Mouse (Mus musculus) neural tube, embryonic 14.5 days (tissue): ENCODE data around the gene Vmn1r20. TPM values are rescaled to one million over a fixed set of nuclear protein-coding genes. Genes with fewer than 3 reads are reported as not detected.
"Not testable (repeated sequence)": the region's sequence is repeated elsewhere in the genome, so short reads cannot be mapped to it uniquely, and the experiment has no call there.

ENCODE experiments used
- ATAC-seq: fragments of 200-750 bp; cut with Nextera tagmentation; 2 replicates; pipeline ENCODE4 v1.8.0; 2017; ENCODE audit warnings: low read depth, mild to moderate bottlenecking, moderate TSS enrichment, moderate library complexity
- H3K27ac ChIP-seq: fragments of 300-500 bp; sonication (generic); 2 replicates; pipeline ENCODE4 v1.5.1; 2014; ENCODE audit warnings: low read depth, mild to moderate bottlenecking, control low read depth, low read length, moderate library complexity, mixed read lengths
- H3K27me3 ChIP-seq: fragments of 300-500 bp; sonication (generic); 2 replicates; pipeline ENCODE4 v1.6.1; 2014; ENCODE audit warnings: low read length; ENCODE audit not compliant: control insufficient read depth, insufficient read depth
- H3K36me3 ChIP-seq: fragments of 300-500 bp; sonication (generic); 2 replicates; pipeline ENCODE4 v1.6.1; 2014; ENCODE audit warnings: low read length, mixed read lengths; ENCODE audit not compliant: control insufficient read depth, insufficient read depth
- H3K4me1 ChIP-seq: fragments of 300-500 bp; sonication (generic); 2 replicates; pipeline ENCODE4 v1.6.1; 2014; ENCODE audit warnings: low read length; ENCODE audit not compliant: control insufficient read depth, insufficient read depth
- H3K4me2 ChIP-seq: fragments of 300-500 bp; sonication (generic); 2 replicates; pipeline ENCODE4 v1.6.1; 2014; ENCODE audit warnings: mild to moderate bottlenecking, low read depth, low read length, control low read depth
- H3K4me3 ChIP-seq: fragments of 300-500 bp; sonication (generic); 2 replicates; pipeline ENCODE4 v1.5.1; 2014; ENCODE audit warnings: low read depth, low read length, control low read depth, mixed read lengths
- H3K9ac ChIP-seq: fragments of 300-500 bp; sonication (generic); replicated peaks from 2 replicates; pipeline ENCODE4 v1.6.1; 2014; ENCODE audit warnings: low read depth, mild to moderate bottlenecking, control low read depth, low read length, mixed read lengths
- H3K9me3 ChIP-seq: fragments of 300-500 bp; sonication (generic); 2 replicates; pipeline ENCODE4 v1.6.1; 2016; ENCODE audit warnings: low read length; ENCODE audit not compliant: control insufficient read depth
- WGBS: fragments of 180-500 bp; shearing (Covaris S2); extraction: QIAGEN DNeasy Blood & Tissue Kit; methylation state at CpG from one replicate; pipeline ENCODE4 v1.1.7; 2014; 5-methylcytosine and 5-hydroxymethylcytosine counted together
- polyA plus RNA-seq: library from polyadenylated mRNA; unstranded; fragments of >200 nt; fragmentation: Nextera tagmentation; extraction: Ambion mirVana; gene quantifications from 2 replicates; pipeline ENCODE4 v1.2.1, GENCODE M21; 2014

Gene Vmn1r20
- not detected in 2 replicates for polyA plus RNA-seq

GRCm38 (mm10) chr6:57428630-57429029, at the start of gene Vmn1r20:
Gene Vmn1r20 (plus strand): TSS chr6:57428930.
- no peaks in the 10 kb centered on the region for H3K9me3 ChIP-seq
- 74% methylated on average over 1 of the region's 1 CpGs for WGBS
- H3K36me3 ChIP-seq = no peaks in the 10 kb centered on the region
- ATAC-seq = no peak
- H3K4me1 ChIP-seq = no peaks in the 10 kb centered on the region
- no peak within 1 kb of the TSS for H3K27ac ChIP-seq
- no peak within 1 kb of the TSS for H3K4me3 ChIP-seq
- H3K9ac ChIP-seq = no peak within 1 kb of the TSS
- H3K27me3 ChIP-seq = no peaks in the 10 kb centered on the region
- no peak within 1 kb of the TSS for H3K4me2 ChIP-seq

- H3K36me3 ChIP-seq = no peaks in the 10 kb centered on the region
- H3K9me3 ChIP-seq = no peaks in the 10 kb centered on the region
- no peak within 1 kb of the TSS for H3K4me3 ChIP-seq
- no peaks in the 10 kb centered on the region for H3K4me1 ChIP-seq
- no peaks in the 10 kb centered on the region for H3K27me3 ChIP-seq
- H3K9ac ChIP-seq = no peak within 1 kb of the TSS
- H3K4me2 ChIP-seq = no peak within 1 kb of the TSS
- H3K27ac ChIP-seq = no peak within 1 kb of the TSS
- no peak for ATAC-seq
Observed at GRCm38 (mm10) chr6:57395683-57396082, 33.0 kb upstream of the Vmn1r20 start, which contains the start of gene Vmn1r18. Gene Vmn1r18 (minus strand): TSS chr6:57395783.

GRCm38 (mm10) chr6:57403480-57403879, 25.2 kb upstream of the Vmn1r20 start, which contains the start of gene Vmn1r19:
Gene Vmn1r19 (plus strand): TSS chr6:57403780.
- H3K9ac ChIP-seq = not testable (repeated sequence)

DNA sequence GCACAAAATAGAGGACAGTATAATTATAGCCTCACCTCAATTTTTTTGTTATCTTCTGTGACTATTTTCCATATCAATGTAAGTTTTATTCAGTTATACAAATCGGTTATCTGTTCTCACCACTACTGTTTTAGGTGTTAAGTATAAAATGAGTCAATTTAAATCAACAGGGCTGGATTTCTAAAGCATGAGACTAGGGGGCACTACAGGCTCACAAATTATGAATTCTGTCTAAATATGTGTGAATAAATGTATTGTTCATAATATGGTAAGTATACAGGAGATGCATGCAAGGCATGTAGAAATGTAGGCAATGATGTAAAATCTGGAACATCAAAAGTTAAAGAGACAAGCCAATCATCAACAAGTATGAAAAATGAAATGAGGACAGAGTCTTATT, 2.5 kb downstream of the Vmn1r20 start:
- Histone ChIP-seq H3K9ac (no peak overlapping the region), H3K4me3 (no peak overlapping the region), H3K4me2 (no peak overlapping the region), H3K9me3 (no peaks in the 10 kb centered on the region), H3K27me3 (no peaks in the 10 kb centered on the region), H3K36me3 (no peaks in the 10 kb centered on the region), H3K4me1 (no peaks in the 10 kb centered on the region), H3K27ac (no peak overlapping the region)
- ATAC-seq = no peak
- 90% methylated on average over 1 of the region's 1 CpGs for WGBS

More at GRCm38 (mm10) chr6:57403480-57403879, 25.2 kb upstream of the Vmn1r20 start, which contains the start of gene Vmn1r19:
- H3K4me2 ChIP-seq, H3K36me3 ChIP-seq, H3K9me3 ChIP-seq, H3K4me3 ChIP-seq, H3K4me1 ChIP-seq, ATAC-seq, H3K27me3 ChIP-seq, H3K27ac ChIP-seq: not testable (repeated sequence)
- 69% methylated on average over 3 of the region's 3 CpGs for WGBS

GRCm38 (mm10) chr6:57468161-57468560, 39.4 kb downstream of the Vmn1r20 start:
- WGBS = 14% methylated on average over 3 of the region's 3 CpGs
- not testable (repeated sequence) for H3K9me3 ChIP-seq, H3K36me3 ChIP-seq, H3K4me2 ChIP-seq, H3K4me1 ChIP-seq, ATAC-seq, H3K9ac ChIP-seq, H3K4me3 ChIP-seq, H3K27ac ChIP-seq, H3K27me3 ChIP-seq

Other genes with a start within 250 kb of the Vmn1r20 start
- not detected in 2 replicates for gene Vmn1r13, start 225.6 kb upstream of the Vmn1r20 start, polyA plus RNA-seq
- not detected in 2 replicates for gene Vmn1r14, start 197.2 kb upstream of the Vmn1r20 start, polyA plus RNA-seq
- not detected in 2 replicates for gene Vmn1r15, start 171.0 kb upstream of the Vmn1r20 start, polyA plus RNA-seq
- gene Vmn1r16, start 99.4 kb upstream of the Vmn1r20 start, polyA plus RNA-seq = not detected in 2 replicates
- gene Vmn1r17, start 65.2 kb upstream of the Vmn1r20 start, polyA plus RNA-seq = not detected in 2 replicates
- not detected in 2 replicates for gene Vmn1r18, start 33.1 kb upstream of the Vmn1r20 start, polyA plus RNA-seq
- not detected in 2 replicates for gene Vmn1r19, start 25.1 kb upstream of the Vmn1r20 start, polyA plus RNA-seq
- gene Ppm1k, start 106.5 kb downstream of the Vmn1r20 start, polyA plus RNA-seq = 8.4 and 9.4 TPM in 2 replicates
- 0.44 and 1.2 TPM in 2 replicates for gene Herc6, start 152.1 kb downstream of the Vmn1r20 start, polyA plus RNA-seq